Mouse (Mus musculus) Patski (cell line): ENCODE results near the gene Galnt3. TPM values are rescaled to one million over a fixed set of nuclear protein-coding genes. Genes with fewer than 3 reads are reported as not detected.
A peak's percentile ranks its signal among the peaks of the same experiment; 100 is the strongest.

ENCODE experiments used
- ATAC-seq: fragments of 100-300 bp; one replicate; pipeline ENCODE4 v1.8.0; 2021
- CTCF ChIA-PET: fragments of 350-600 bp; sonication (Branson Sonifier 250); formaldehyde crosslinking; loops from one replicate; lab custom pipeline; 2022; ENCODE audit warnings: inconsistent platforms; lab: Charles Lee
- POLR2A ChIA-PET: fragments of 350-600 bp; sonication (Branson Sonifier 250); formaldehyde crosslinking; loops from one replicate; lab custom pipeline; 2022; ENCODE audit warnings: antibody characterized with exemption, inconsistent platforms; lab: Charles Lee
- DNase-seq: peaks from one replicate; pipeline ENCODE4 v3.0.0-alpha.2; 2011; ENCODE audit warnings: low read depth, low spot score
- H3K27me3 ChIP-seq: fragments of 371-371 bp; one replicate; pipeline ENCODE4 v1.5.1; 2021
- CTCF ChIP-seq: fragments of 100-300 bp; IDR thresholded peaks from one replicate; pipeline ENCODE4 v1.5.1; 2021
- in situ Hi-C: fragments of 300-500 bp; cut with MboI; formaldehyde crosslinking; loops from 3 replicates; pipeline ENCODE4 v1.11.1; 2018; ENCODE audit warnings: low pct_unique_long_range_greater_than_20kb, mixed read lengths
- polyA plus RNA-seq: library from polyadenylated mRNA; unstranded; gene quantifications from one replicate; pipeline ENCODE4 v1.2.3, GENCODE M21; 2021

The Galnt3 gene
- polyA plus RNA-seq, 1 experiment from 2014 or later: 0.98 TPM

DNA sequence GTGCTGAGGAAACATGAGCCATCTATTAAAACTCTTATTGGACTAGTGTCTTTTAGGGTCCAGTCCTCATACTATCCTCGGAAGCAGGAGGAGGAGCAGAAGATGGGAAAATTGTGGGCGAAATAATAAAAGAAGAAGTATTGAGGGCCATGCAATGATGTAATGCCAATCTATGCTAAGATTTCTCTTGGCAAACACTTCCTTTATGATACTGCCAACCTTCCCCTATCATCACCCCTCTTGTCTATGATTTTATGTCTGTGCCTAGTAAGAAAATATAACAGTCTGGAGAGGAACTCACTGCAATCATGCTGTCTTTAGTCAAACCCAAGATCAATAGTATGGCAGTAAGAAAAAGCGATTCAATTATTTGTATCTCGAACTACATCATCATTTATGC, 18.5 kb upstream of the Galnt3 start:
- ChIA-PET CTCF (no interaction called here), POLR2A (no interaction called here)
- DNase-seq: no peak
- no peak for ATAC-seq
- no peaks in the 10 kb centered on the region for H3K27me3 ChIP-seq
- in situ Hi-C loops: no loop called here
- no peak for TF ChIP-seq CTCF

DNA sequence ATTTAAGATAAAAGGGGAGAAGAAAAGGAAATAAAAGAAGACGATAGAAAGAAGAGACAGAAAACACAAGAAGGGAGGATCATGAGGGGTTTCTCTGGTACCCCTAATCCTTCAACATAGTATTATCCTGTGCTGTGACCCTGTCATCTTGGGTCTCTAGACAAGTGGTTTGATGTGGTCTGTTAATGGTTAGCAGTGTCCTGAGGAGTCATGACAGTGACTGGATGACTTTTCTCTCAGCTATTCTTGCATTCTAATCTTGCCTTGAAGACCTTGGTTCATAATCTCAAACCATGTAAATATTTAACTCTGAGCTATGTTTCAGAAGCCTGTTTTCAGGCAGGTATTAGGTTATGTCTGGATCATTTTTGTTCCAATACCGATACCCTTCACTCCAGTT, 17.9 kb upstream of the Galnt3 start:
- ATAC-seq: peak; percentile 60
- no peak for DNase-seq
- in situ Hi-C loops: no loop called here
- ChIA-PET CTCF (interaction anchor here (1.1 to 1.6 kb wide), 2 partner anchors 11 to 13 kb away, joined by 4 read pairs; no protein-coding TSS in a partner anchor), POLR2A (no interaction called here)
- no peaks in the 10 kb centered on the region for H3K27me3 ChIP-seq
- no peak for TF ChIP-seq CTCF

DNA sequence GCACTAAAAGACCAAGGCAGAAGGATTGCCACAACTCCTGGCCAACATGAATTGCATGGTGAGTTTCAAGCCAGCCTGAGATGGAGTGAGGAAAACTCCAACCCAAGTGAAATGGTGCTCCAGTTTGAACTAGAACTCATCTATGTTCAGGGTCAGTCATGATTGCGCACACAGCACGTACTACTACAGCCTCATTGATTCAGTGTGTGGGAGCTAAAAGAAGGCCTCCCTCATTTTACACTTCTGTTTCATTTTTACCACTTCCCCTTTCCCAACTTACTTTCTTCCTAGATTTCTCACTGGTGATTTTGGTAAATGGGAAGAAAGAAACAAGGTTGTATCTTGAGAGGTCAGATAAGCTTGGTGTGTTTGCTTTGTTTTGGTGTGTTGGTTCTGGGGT, 17.5 kb upstream of the Galnt3 start:
- DNase-seq: no peak
- TF ChIP-seq CTCF: no peak
- no peaks in the 10 kb centered on the region for H3K27me3 ChIP-seq
- ChIA-PET CTCF (interaction anchor here (1.1 to 1.6 kb wide), 2 partner anchors 10 to 12 kb away, joined by 4 read pairs; no protein-coding TSS in a partner anchor), POLR2A (no interaction called here)
- in situ Hi-C loops: no loop called here
- ATAC-seq: no peak

DNA sequence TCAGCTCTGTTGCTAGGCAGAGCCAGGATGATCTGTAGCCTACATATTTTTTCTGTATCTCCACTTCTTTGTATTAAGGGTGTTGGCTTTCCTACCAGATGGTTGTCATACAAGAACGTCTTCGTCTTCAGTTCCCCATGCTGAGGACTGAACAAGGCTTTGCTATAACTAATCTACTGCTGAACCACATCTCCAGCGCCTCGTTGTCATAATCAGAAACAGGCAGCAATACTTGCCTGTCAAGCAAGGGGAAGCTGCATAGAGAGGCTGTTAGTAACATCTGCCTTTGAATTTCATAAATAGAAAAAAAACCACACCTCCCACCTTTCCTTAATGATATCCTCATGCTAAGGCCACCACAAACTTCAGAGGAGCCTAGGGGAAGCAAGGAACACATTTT, 15.5 kb upstream of the Galnt3 start:
- no peak for TF ChIP-seq CTCF
- in situ Hi-C loops: no loop called here
- ChIA-PET POLR2A (no interaction called here), CTCF (no interaction called here)
- H3K27me3 ChIP-seq: no peaks in the 10 kb centered on the region
- ATAC-seq (no peak), DNase-seq (no peak)

DNA sequence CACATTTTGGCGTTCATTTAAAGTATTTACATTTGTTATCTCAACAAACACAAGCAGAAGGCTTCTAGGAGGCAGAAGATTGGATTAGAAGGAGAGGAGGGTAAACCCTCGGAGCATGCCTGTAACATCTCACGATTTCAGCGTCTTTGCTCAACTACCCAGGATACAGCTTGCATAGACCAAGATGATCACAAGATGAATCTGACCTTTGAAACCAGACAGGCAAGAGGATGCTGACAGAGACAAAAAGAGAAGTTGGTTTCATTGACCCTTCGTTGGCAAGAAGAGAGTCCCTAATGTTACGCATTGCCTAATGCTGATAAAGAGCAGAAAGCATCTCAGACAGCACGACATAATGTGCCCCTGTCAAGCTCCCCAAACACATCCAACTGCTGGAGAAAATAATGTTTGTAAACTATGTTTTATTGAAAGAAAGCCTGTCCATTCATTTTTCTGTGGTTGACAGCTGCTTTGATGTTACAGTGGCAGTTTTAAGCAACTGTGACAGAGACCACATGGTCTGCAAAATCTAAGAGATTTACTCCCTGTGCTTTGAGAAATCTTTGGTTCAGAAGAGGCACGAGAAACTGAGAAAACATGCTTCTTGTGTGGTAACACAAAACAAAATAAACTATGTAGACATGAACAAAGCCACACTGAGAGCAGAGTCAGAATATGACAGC, 7.2 kb upstream of the Galnt3 start:
- POLR2A ChIA-PET: no interaction called here
- ATAC-seq: no peak
- DNase-seq: no peak
- in situ Hi-C loops: no loop called here
- CTCF ChIA-PET: interaction anchor here (1.5 kb wide), 1 partner anchor 10 kb away, joined by 4 read pairs; no protein-coding TSS in a partner anchor
- no peak for TF ChIP-seq CTCF
- peaks cover 6% of the 10 kb centered on the region for H3K27me3 ChIP-seq

DNA sequence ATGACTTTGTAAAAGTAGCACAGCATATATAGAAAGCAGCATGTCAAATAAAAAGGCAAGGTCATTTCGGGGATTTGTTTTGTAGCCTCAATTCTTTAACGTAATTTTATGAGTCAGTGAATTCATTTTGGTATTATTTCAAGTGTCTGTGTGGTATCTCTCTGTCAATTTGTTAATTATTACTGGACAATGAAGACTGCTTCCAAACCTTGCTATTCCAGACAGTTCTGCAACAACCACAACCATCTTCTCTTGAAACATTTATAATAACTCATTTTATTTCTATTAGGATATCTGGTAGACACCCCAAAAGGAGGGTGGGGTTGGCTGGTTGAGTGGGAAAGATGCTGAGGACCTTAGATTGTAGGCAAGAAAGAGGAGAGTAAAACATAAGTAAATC, 4.1 kb upstream of the Galnt3 start:
- CTCF ChIA-PET: no interaction called here

DNA sequence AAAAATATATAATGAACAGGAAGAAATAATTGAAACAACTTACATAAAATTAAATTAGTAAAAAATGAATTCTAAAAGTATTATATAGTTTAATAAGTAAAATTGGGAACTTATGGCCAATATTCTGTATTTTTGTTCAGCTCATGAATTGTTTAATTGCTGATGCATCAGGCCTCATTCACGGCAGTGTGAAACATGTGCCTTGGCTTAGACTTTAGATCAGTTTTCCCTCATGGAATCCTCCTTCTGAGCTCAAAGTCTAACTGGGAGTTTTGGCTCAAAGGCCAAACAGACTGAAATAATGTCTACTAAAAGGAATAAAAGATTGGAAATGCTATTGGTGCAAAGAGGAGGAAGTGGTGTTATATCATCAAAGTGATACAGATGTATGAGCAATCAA, 2.7 kb upstream of the Galnt3 start:
- no peak for ATAC-seq
- in situ Hi-C loops: no loop called here
- H3K27me3 ChIP-seq: peaks cover 23% of the 10 kb centered on the region
- no peak for TF ChIP-seq CTCF
- DNase-seq: no peak
- ChIA-PET POLR2A (no interaction called here), CTCF (no interaction called here)

More for the DNA sequence above, 4.1 kb upstream of the Galnt3 start:
- H3K27me3 ChIP-seq: peaks cover 15% of the 10 kb centered on the region
- POLR2A ChIA-PET: interaction anchor here (0.6 kb wide), 1 partner anchor 16 kb away, joined by 3 read pairs; no protein-coding TSS in a partner anchor
- no peak for ATAC-seq
- DNase-seq: no peak
- in situ Hi-C loops: no loop called here
- TF ChIP-seq CTCF: no peak

DNA sequence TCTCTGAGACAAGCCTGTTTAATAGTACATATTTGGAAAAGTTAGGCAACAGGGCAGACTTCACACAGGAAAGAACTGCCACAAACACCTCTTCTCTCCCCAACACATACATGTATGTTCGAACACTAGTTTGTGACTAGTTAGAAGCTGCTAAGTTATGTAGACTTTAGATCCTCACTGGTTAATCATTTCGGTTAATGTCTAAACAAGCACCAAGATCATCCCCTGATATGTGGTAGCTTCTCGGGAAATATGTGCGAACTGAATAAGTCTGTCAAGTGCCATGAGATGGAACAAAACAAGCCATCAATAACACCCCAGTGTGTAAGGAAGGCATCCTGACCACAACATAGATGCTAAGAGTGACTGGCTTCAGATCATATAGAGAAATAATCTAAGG, 2.1 kb upstream of the Galnt3 start:
- no peak for ATAC-seq
- H3K27me3 ChIP-seq: peaks cover 23% of the 10 kb centered on the region
- no peak for TF ChIP-seq CTCF
- ChIA-PET POLR2A (no interaction called here), CTCF (no interaction called here)
- no peak for DNase-seq
- in situ Hi-C loops: no loop called here

DNA sequence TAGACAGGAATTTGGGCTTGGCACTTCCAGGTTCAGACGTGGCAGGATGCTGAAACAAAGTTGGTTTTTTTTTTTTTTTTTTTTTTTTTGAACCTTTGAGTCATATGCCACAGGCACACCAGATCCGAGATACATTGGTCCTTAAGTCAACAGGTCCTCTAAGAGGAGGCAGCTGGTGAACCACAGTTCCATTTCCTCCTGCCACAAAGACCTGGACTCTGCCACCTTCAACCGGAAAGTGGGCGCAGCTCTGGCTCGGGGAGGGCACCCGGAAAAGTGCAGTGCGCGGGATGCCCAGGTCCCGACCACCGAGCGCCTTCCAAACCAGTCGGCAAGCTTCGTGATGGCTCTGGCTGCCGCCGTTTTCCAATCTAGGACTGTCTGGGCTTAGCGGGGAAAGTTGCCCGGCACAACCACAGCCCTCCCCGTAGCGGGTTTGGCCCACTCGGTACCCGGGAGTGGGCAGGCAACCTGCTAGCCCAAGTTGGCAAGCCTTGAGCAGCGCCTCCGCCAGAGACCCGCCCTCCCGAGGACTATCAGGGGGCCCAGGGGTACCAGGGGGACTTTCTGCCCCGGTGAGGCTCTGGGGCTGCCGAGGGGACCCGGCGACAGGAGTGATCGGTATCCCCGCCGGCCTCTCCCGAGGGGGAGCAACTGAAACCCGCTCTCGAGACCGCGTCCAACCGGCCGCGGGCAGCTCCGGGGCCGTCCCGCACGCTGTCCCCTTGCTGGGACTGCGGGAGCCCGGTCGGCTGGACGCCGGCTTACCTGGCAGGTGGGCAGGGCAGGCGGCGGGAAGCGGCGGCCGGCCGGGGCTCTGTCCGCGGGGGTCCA, 821 bp downstream of the Galnt3 start:
- peak; percentile 64 for ATAC-seq
- in situ Hi-C loops: no loop called here
- no peak for TF ChIP-seq CTCF
- H3K27me3 ChIP-seq: peaks cover 23% of the 10 kb centered on the region
- ChIA-PET CTCF (no interaction called here), POLR2A (no interaction called here)
- no peak for DNase-seq

DNA sequence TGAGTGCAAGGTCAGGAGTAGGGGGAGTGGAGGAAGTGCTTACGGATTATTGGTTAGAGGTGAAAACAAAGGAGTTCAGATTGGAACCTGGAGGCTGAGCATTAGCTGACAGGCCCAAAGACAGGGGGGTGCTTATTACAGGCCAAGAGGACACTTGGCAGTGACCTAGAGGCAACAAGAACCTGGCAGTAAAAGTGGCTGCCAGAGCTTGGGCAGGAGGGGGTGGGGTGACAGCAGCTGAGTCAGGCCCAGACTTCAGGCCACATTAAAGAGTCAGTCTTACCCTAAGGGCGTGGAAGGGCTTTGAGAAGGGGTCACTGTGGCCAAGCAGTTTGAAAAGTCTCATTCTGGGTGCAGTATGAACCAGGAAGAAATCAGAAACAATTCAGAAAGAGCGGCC, 7.1 kb downstream of the Galnt3 start:
- CTCF ChIA-PET: no interaction called here
- in situ Hi-C loops: no loop called here
- no peak for TF ChIP-seq CTCF
- DNase-seq (no peak), ATAC-seq (no peak)
- POLR2A ChIA-PET: no interaction called here
- H3K27me3 ChIP-seq: no peaks in the 10 kb centered on the region
